Mouse (Mus musculus) CH12F3 (cell line): ENCODE measurements around the gene 4933412E24Rik.

Source experiments
- in situ Hi-C: fragments of 300-500 bp; cut with MboI; formaldehyde crosslinking; loops from 2 replicates; pipeline ENCODE4 v1.14.3; 2020; ENCODE audit warnings: low sequenced_read_pairs

Gene 4933412E24Rik

GRCm38 (mm10) chr15:60016513-60016912 is at the start of gene 4933412E24Rik:
Gene 4933412E24Rik (minus strand): TSS chr15:60016613.
- in situ Hi-C loops: no loop called here

GRCm38 (mm10) chr15:60030728-60031127 is 14.3 kb upstream of the 4933412E24Rik start:
- in situ Hi-C loops: no loop called here

DNA sequence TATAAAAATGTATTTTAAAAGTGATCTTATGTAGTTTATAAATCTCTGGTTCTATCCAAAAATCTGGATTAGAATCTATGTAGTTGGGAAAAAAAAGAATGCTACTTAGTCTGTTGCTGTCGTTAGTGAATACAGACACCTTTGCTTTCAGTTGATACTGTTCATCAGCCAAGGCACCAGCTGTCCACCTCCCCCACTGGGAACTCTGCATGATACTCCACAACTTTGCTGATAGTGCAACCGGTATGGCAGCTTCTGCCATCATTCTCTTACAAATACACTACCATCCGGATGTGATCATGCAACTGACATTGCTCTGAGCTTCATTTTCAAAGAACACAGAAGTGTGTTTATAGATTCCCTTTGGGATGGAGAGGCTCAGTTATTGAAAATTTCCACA is 4.8 kb upstream of the 4933412E24Rik start:
- in situ Hi-C loops: no loop called here

GRCm38 (mm10) chr15:60010199-60010598 is 6.2 kb downstream of the 4933412E24Rik start:
- in situ Hi-C loops: no loop called here

- in situ Hi-C loops: no loop called here
Measured at GRCm38 (mm10) chr15:60009610-60010009, 6.8 kb downstream of the 4933412E24Rik start.

- in situ Hi-C loops: no loop called here
Measured at GRCm38 (mm10) chr15:59983777-59984176, 32.6 kb downstream of the 4933412E24Rik start.

GRCm38 (mm10) chr15:59975310-59975709 is 41.1 kb downstream of the 4933412E24Rik start:
- in situ Hi-C loops: no loop called here

DNA sequence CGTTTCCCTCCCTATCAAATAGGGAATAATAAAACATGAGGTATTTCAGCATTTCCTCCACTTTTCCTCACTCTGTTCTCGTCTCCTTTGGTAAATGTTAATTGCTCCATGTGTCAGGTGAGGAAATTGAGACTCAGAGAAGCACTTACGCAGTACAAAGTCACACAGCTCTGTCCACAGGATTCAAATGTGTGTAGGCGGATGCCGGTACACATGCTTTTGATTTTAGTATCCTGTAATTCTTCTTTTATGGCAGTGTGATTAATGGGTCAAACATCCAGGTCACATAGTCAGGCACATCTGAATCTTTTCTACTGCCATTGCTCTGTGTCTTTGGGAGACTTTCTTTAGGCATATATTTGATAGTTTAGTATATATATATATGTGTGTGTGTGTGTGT is 41.8 kb downstream of the 4933412E24Rik start:
- in situ Hi-C loops: no loop called here

DNA sequence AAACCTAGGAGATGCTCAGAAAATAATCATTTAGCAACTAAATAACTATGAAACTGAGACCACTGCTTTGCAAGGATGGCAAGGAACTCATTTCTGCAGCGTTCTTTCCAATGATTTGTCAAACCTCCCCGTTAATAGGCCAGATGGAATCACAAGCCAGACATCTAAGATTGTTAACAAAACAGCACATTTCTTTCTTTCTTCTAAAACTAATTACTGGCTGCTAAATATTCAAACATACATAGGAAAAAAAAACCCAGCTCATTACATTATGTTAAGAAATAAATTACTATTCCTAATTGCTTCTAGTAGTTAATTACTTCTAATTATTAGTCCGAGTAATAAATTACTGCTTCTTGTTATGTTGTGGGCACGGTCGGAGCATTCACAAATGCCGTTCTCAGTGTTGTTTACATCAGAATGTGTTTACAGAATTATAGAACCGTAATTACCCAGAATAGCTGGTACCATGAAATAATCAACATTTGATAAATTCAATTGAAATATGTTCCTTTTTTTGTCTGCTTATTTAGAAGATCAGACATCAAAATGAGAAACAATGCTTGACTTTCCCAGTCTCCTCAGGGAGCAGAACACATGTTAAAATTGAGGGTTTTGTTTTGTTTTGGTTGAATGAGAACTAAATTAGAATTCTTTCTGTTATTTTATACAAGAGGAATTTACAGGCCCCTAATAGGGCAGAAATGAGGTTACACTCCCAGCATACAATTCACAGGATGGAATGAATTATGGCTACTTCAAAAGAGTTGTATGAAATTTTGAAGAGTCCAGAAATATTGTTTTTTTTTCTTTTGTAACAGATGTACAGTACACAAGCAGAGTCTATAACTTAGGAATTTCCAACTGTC is 42.5 kb downstream of the 4933412E24Rik start:
- in situ Hi-C loops: no loop called here
